Mouse (Mus musculus): ENCODE measurements around the gene Armc8. TPM values are rescaled to one million over a fixed set of nuclear protein-coding genes. Genes with fewer than 3 reads are reported as not detected.

Armc8 gene
- polyA plus RNA-seq (2017; shearing (Covaris generic)): 31.2 TPM

GRCm38 (mm10) chr9:99568347-99569070 lies at the start of gene Armc8:
Armc8 (minus strand) TSS chr9:99568899.

GRCm38 (mm10) chr9:99612202-99612601 lies 43.5 kb upstream of the Armc8 start, which contains the start of gene A4gnt:
A4gnt (plus strand) TSS chr9:99612502.

GRCm38 (mm10) chr9:99575677-99576480 lies 7.2 kb upstream of the Armc8 start, which contains the start of gene Dbr1:
Dbr1 (plus strand) TSS chr9:99575799.

GRCm38 (mm10) chr9:99451161-99451560 lies 117.5 kb downstream of the Armc8 start, which contains the start of gene Nme9:
Nme9 (plus strand) TSS chr9:99451475.

GRCm38 (mm10) chr9:99437031-99437764 lies 131.5 kb downstream of the Armc8 start, which contains the start of gene Mras:
Mras (minus strand) TSS chr9:99437381.

Other genes starting within 250 kb of the Armc8 start
- not detected for gene Esyt3, start 210.3 kb downstream of the Armc8 start, polyA plus RNA-seq (2017; shearing (Covaris generic))
- not detected for gene Mras, start 131.5 kb downstream of the Armc8 start, polyA plus RNA-seq (2017; shearing (Covaris generic))
- not detected for gene Nme9, start 117.4 kb downstream of the Armc8 start, polyA plus RNA-seq (2017; shearing (Covaris generic))
- gene Dbr1, start 6.9 kb upstream of the Armc8 start, polyA plus RNA-seq (2017; shearing (Covaris generic)): 40.0 TPM
- not detected for gene A4gnt, start 43.6 kb upstream of the Armc8 start, polyA plus RNA-seq (2017; shearing (Covaris generic))
- not detected for gene Dzip1l, start 60.6 kb upstream of the Armc8 start, polyA plus RNA-seq (2017; shearing (Covaris generic))
- gene Cldn18, start 148.4 kb upstream of the Armc8 start, polyA plus RNA-seq (2017; shearing (Covaris generic)): 0.26 TPM

All from effector memory CD4-positive, alpha-beta T cell, adult 5 months (primary cell).